Mouse (Mus musculus) megakaryocyte, embryonic 14.5 days (primary cell): ENCODE data around the gene Cdc123.

Experiments
- FLI1 ChIP-seq: IDR thresholded peaks from 2 replicates; pipeline ENCODE4 v1.6.1; 2012; ENCODE audit warnings: low read length, inconsistent platforms, mixed read lengths
- GATA1 ChIP-seq: IDR thresholded peaks from 3 replicates; pipeline ENCODE4 v1.6.1; 2012; ENCODE audit warnings: mixed read lengths, low read length, inconsistent platforms, borderline replicate concordance

DNA sequence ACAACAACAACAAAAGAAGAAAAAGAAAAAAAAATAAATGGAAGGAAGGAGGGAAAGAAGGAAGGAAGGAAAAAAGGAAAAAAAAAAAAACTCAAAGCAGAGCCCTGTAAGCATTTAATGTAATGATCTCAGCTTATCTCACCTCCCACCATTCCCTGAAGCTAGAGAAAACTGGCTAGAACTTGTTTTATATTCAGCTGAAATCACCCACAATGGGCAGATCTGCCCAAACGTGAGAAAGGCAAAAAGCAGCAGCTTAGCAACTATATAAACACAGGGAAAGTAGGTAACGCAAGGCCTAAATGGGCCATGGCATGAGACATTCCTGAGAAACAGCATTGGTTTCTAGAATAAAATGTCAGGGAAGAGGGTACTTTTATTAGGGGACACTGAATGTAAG is 44.4 kb upstream of the Cdc123 start:
- no peak for TF ChIP-seq GATA1
- no peak for TF ChIP-seq FLI1
